Mouse (Mus musculus): ENCODE measurements around the gene Prb1. TPM values are rescaled to one million over a fixed set of nuclear protein-coding genes. Genes with fewer than 3 reads are reported as not detected.
"Not testable (repeated sequence)": the region's sequence is repeated elsewhere in the genome, so short reads cannot be mapped to it uniquely, and the experiment has no call there.

Gene Prb1
- not detected in 2 replicates for polyA plus RNA-seq (2016; fragmentation: Nextera tagmentation; extraction: Ambion mirVana)

GRCm38 (mm10) chr6:132210421-132210820 lies at the start of gene Prb1:
Prb1 (minus strand) TSS chr6:132210521.
- H3K9me3 ChIP-seq; H3K36me3 ChIP-seq; H3K4me1 ChIP-seq (replicated peaks); DNase-seq (ENCODE audit: low spot score); H3K27me3 ChIP-seq (ENCODE audit: insufficient read depth, poor library complexity, severe bottlenecking); H3K27ac ChIP-seq; H3K4me3 ChIP-seq: not testable (repeated sequence)

Other genes starting within 250 kb of the Prb1 start
- gene Prpmp5, start 104.2 kb upstream of the Prb1 start, polyA plus RNA-seq (2016; fragmentation: Nextera tagmentation; extraction: Ambion mirVana), result not detected in 2 replicates
- not detected in 2 replicates for gene Gm8882, start 153.6 kb upstream of the Prb1 start, polyA plus RNA-seq (2016; fragmentation: Nextera tagmentation; extraction: Ambion mirVana)

All from hindbrain, embryonic 10.5 days (tissue).